Mouse (Mus musculus) effector memory CD4-positive, alpha-beta T cell, adult 5 months (primary cell): ENCODE results near the gene Clta. TPM values are rescaled to one million over a fixed set of nuclear protein-coding genes. Genes with fewer than 3 reads are reported as not detected.

ENCODE experiments used
- polyA plus RNA-seq: library from polyadenylated mRNA; unstranded; fragments of 100-300 nt; shearing (Covaris generic); gene quantifications from one replicate; pipeline ENCODE4 v1.2.1, GENCODE M21; 2017

The Clta gene
- 207 TPM for polyA plus RNA-seq

DNA sequence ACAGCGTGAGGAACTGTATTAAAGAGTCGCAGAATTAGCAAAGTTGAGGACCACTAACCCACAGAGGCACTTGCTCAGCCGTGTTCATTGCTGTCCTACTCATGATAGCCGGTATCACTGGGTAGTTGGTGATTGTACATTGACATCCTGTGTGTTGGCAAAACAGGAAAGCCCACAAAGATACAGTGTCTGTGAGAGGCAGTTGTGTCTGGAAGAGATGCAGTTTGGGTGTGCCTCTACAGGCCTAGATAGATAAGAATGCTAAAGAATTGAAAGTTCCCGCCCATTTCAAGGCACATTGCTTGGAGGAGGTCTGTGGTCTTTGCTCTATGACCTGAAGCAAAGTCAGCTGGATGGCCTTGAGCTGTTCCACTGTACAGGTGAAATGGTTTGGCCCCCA, at the start of gene Clta:
Gene Clta (plus strand): TSS at position 327 of the 400 bp plus-strand sequence.

DNA sequence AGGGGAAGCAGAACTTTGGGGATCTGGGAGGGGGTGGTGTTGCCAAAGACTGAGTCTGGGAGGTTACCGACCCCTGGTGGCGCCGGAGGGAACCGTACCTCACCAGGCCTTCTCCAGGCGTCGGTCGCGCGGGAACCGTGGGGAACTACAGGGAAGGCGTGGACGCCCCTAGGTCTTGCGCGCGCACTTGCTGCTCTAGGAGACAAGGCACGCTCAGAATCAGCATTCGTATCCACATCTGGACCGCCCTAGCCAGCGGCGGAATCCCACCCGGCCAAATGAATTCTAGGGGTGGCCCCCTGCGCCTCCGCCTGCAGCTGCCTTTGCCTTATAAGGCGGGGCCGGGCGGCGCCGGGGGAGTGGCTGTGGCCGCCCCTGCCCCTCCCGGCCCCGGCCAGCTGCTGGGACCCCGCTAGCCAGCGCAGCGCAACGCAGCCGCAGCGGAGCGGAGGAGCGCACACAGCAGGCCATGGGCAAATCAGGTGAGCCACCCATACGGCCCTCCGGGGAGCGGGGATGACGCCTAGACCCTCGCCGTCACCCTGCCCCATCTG, 46.9 kb upstream of the Clta start, which contains the start of gene Glipr2:
Gene Glipr2 (plus strand): TSS at position 110 of the 554 bp plus-strand sequence.

GRCm38 (mm10) chr4:43983181-43983580, 21.1 kb upstream of the Clta start, which contains the start of gene Ccin:
Gene Ccin, plus strand, starts transcription at chr4:43983483.

Other genes with a start within 250 kb of the Clta start
- gene Olfr159, start 233.4 kb upstream of the Clta start, polyA plus RNA-seq: not detected
- 1.6 TPM for gene Olfr156, start 180.6 kb upstream of the Clta start, polyA plus RNA-seq
- 0.87 TPM for gene Olfr157, start 164.3 kb upstream of the Clta start, polyA plus RNA-seq
- gene Olfr155, start 152.9 kb upstream of the Clta start, polyA plus RNA-seq: not detected
- 6.6 TPM for gene Reck, start 128.9 kb upstream of the Clta start, polyA plus RNA-seq
- gene Glipr2, start 47.1 kb upstream of the Clta start, polyA plus RNA-seq: 125 TPM
- gene Ccin, start 21.0 kb upstream of the Clta start, polyA plus RNA-seq: not detected
- 47.9 TPM for gene Gne, start 79.7 kb downstream of the Clta start, polyA plus RNA-seq
- 82.1 TPM for gene Rnf38, start 229.3 kb downstream of the Clta start, polyA plus RNA-seq